Mouse (Mus musculus): ENCODE measurements around the gene 2410002F23Rik. TPM values are rescaled to one million over a fixed set of nuclear protein-coding genes. Genes with fewer than 3 reads are reported as not detected.

2410002F23Rik gene
- total and polyA plus RNA-seq, 3 experiments: 44.4 to 96.1 (median 67.0) TPM

- Histone ChIP-seq H3K36me3 (replicated peaks in 1 of 2; ENCODE audit: control insufficient read depth in 1 of 2, insufficient read depth in 1 of 2, low read length in 1 of 2) (no peaks in the 10 kb centered on the region), H3K9me3 (replicated peaks; ENCODE audit: low read length) (no peaks in the 10 kb centered on the region), H3K4me1 (ENCODE audit: control insufficient read depth in 1 of 2, insufficient read depth in 2 of 2) (peaks cover 0 to 6% of the 10 kb centered on the region in 2 experiments; a peak in 2 of 4 replicates), H3K9ac (ENCODE audit: insufficient read depth, low read depth) (no peak overlapping the region), H3K27ac (ENCODE audit: insufficient read depth, low read depth) (no peak overlapping the region), H3K4me2 (ENCODE audit: insufficient read depth, low read depth, poor library complexity, severe bottlenecking) (no peak overlapping the region), H3K27me3 (replicated peaks) (peaks cover 9% of the 10 kb centered on the region), H3K4me3 (replicated peaks in 1 of 3; ENCODE audit: low read depth in 2 of 3, low read length in 2 of 3, poor library complexity in 1 of 3) (no peak overlapping the region), H3K79me2 (replicated peaks; ENCODE audit: control insufficient read depth, extremely low read depth, insufficient read depth, poor library complexity, severe bottlenecking) (no peaks in the 10 kb centered on the region)
- in situ Hi-C loops (cut with MboI; ENCODE audit: low pct_ligation_motif_present, low pct_unique_long_range_greater_than_20kb, low sequenced_read_pairs) (no loop called here), dilution Hi-C loops (cut with MboI; ENCODE audit: extremely low pct_ligation_motif_present, extremely low pct_unique_long_range_greater_than_20kb, low sequenced_read_pairs) (no loop called here)
- TF ChIP-seq MYC (IDR thresholded peaks at IDR 0.05; ENCODE audit: low read depth, low read length) (no peak), POLR2AphosphoS2 (IDR thresholded peaks at IDR 0.05; ENCODE audit: low read depth, low read length) (no peak), SMC3 (IDR thresholded peaks at IDR 0.05; ENCODE audit: low read depth, low read length) (no peak), MAZ (IDR thresholded peaks at IDR 0.05; ENCODE audit: low read depth, low read length) (no peak), E2F4 (IDR thresholded peaks at IDR 0.05; ENCODE audit: insufficient replicate concordance, low read depth, low read length) (no peak), TBP (conservative IDR thresholded peaks at IDR 0.05; ENCODE audit: low read depth, low read length) (no peak), GABPA (IDR thresholded peaks at IDR 0.05; ENCODE audit: insufficient replicate concordance, low read depth, low read length) (no peak), POLR2A (IDR thresholded peaks at IDR 0.05; ENCODE audit: low read depth, low read length) (no peak), EP300 (IDR thresholded peaks at IDR 0.05; ENCODE audit: low read length) (no peak), MAX (IDR thresholded peaks at IDR 0.05; ENCODE audit: low read length) (no peak), PAX5 (IDR thresholded peaks at IDR 0.05; ENCODE audit: low read length) (no peak), USF2 (conservative IDR thresholded peaks at IDR 0.05; ENCODE audit: low read depth, low read length) (no peak), CHD1 (IDR thresholded peaks at IDR 0.05; ENCODE audit: low read depth, low read length) (no peak)
- DNase-seq (ENCODE audit: extremely low read depth): no peak
Observed at GRCm38 (mm10) chr7:44239913-44240312, 6.6 kb upstream of the 2410002F23Rik start.

- peaks cover 9% of the 10 kb centered on the region for H3K27me3 ChIP-seq (replicated peaks)
- dilution Hi-C loops (cut with MboI; ENCODE audit: extremely low pct_ligation_motif_present, extremely low pct_unique_long_range_greater_than_20kb, low sequenced_read_pairs) (no loop called here), in situ Hi-C loops (cut with MboI; ENCODE audit: low pct_ligation_motif_present, low pct_unique_long_range_greater_than_20kb, low sequenced_read_pairs) (no loop called here)
- no peaks in the 10 kb centered on the region for H3K9me3 ChIP-seq (replicated peaks; ENCODE audit: low read length)
- H3K36me3 ChIP-seq (replicated peaks in 1 of 2; ENCODE audit: control insufficient read depth in 1 of 2, insufficient read depth in 1 of 2, low read length in 1 of 2): no peaks in the 10 kb centered on the region
- H3K27ac ChIP-seq (ENCODE audit: insufficient read depth, low read depth): no peak overlapping the region
- H3K9ac ChIP-seq (ENCODE audit: insufficient read depth, low read depth): no peak overlapping the region
- peaks cover 5 to 13% of the 10 kb centered on the region in 2 experiments for H3K4me1 ChIP-seq (ENCODE audit: control insufficient read depth in 1 of 2, insufficient read depth in 2 of 2)
- no peak for DNase-seq (ENCODE audit: extremely low read depth)
- no peak overlapping the region for H3K4me2 ChIP-seq (ENCODE audit: insufficient read depth, low read depth, poor library complexity, severe bottlenecking)
- TF ChIP-seq NELFE (IDR thresholded peaks at IDR 0.05; ENCODE audit: low read depth, low read length) (no peak), EP300 (IDR thresholded peaks at IDR 0.05; ENCODE audit: low read length) (no peak), ETS1 (conservative IDR thresholded peaks at IDR 0.05; ENCODE audit: low read depth, low read length) (no peak), BHLHE40 (IDR thresholded peaks at IDR 0.05; ENCODE audit: low read depth, low read length) (no peak), CTCF (conservative IDR thresholded peaks at IDR 0.05 in 1 of 2, IDR thresholded peaks at IDR 0.05 in 1 of 2; ENCODE audit: low read depth in 2 of 2, low read length in 2 of 2) (no peak), ZMIZ1 (IDR thresholded peaks at IDR 0.05; ENCODE audit: low read depth, low read length) (no peak)
- no peak overlapping the region for H3K4me3 ChIP-seq (replicated peaks in 1 of 3; ENCODE audit: low read depth in 2 of 3, low read length in 2 of 3, poor library complexity in 1 of 3)
- 0 out of 2 replicates have a peak, but pooled peaks cover 4% of the 10 kb centered on the region for H3K79me2 ChIP-seq (replicated peaks; ENCODE audit: control insufficient read depth, extremely low read depth, insufficient read depth, poor library complexity, severe bottlenecking)
Observed at GRCm38 (mm10) chr7:44240712-44241111, 5.8 kb upstream of the 2410002F23Rik start.

Data from CH12.LX (cell line).